Mouse (Mus musculus) yolk sac, embryonic 10.5 days (tissue): ENCODE measurements around the gene Tmprss13.

ENCODE experiments used
- DNase-seq: peaks from one replicate; pipeline ENCODE4 v3.0.0-alpha.2; 2017; ENCODE audit warnings: low spot score

The Tmprss13 gene

GRCm38 (mm10) chr9:45318855-45319254 lies at the start of gene Tmprss13:
Gene Tmprss13 (plus strand): TSS chr9:45319100.
- DNase-seq = no peak

GRCm38 (mm10) chr9:45272213-45272612 lies 46.7 kb upstream of the Tmprss13 start:
- no peak for DNase-seq

DNA sequence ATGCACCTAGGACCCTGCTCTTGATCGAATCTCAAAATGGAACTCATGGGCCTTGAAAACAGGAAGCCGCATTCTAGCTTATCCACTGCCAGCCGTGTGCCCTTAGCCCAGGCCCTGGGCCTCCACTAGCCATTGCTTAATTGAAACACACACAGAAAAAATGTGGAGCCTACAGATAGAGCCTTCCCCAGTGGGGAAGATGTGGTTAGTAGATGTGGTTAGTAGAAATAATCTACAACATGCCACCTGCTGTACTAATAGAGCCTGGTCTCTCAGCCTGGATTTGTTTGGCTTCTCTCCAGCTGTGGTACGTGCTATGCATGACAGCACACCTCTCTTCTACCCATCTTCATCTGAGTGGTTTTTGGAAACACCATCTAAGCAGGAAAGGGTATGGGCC lies 44.7 kb upstream of the Tmprss13 start:
- DNase-seq = no peak

- no peak for DNase-seq
These were observed 44.3 kb upstream of the Tmprss13 start for GRCm38 (mm10) chr9:45274635-45275034.

DNA sequence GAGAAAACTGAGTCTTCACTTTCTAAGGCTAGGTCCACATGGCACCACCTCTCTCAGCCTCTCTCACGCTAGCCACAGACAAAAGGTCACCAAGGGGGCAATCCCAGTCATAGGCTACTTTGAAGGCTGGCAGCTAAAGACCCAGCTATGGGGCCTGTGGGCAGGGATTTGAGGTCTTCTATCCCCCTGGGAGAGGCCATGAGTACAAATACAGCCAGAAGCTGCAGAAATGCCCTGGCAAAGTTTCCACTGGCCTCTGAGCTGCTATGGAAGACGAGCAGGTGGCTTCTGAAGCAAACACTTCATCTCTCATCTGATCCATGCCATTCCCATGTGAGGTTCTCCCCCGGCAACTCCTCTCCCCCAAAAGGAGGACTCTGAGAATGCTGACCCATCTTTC lies 38.8 kb upstream of the Tmprss13 start:
- no peak for DNase-seq

DNA sequence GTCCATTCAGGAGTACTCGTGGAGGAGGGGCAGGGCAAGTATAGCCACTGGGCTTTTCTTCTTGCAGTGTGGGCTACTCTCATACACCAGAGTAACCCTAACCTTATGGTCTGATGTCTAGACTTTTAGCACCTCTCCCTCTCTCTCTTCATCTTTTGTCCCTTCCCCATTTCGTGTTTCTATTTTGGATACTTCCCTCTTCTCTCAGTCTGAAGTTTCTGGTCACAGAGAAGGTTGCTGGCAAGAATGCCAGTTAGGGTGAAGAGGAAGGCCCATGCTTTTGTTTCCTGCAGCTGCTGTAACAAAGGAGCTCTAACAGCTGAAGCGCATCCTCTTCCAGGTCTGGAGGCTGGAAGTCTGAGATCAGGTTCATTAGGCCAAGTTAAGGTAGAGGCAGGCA lies 38.0 kb upstream of the Tmprss13 start:
- no peak for DNase-seq

DNA sequence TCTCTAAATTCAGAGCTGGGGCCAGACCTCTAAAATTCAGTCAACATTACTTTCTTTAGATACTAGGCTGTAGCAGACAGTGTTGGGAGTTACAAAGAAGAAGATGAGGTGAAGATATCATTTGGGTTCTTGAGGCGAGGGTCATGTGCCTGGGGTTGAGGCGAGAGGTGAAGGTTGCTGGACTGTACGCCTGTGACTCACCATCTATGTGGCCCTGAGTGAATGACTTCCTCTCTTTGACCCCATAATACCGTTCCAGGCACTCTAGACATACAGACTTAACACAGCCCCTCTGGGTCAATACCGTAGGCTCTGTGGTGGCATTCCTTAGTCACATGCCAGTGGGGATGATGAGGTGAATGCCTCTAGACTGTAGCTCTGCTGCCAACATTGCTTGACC lies 36.4 kb upstream of the Tmprss13 start:
- DNase-seq = no peak

DNA sequence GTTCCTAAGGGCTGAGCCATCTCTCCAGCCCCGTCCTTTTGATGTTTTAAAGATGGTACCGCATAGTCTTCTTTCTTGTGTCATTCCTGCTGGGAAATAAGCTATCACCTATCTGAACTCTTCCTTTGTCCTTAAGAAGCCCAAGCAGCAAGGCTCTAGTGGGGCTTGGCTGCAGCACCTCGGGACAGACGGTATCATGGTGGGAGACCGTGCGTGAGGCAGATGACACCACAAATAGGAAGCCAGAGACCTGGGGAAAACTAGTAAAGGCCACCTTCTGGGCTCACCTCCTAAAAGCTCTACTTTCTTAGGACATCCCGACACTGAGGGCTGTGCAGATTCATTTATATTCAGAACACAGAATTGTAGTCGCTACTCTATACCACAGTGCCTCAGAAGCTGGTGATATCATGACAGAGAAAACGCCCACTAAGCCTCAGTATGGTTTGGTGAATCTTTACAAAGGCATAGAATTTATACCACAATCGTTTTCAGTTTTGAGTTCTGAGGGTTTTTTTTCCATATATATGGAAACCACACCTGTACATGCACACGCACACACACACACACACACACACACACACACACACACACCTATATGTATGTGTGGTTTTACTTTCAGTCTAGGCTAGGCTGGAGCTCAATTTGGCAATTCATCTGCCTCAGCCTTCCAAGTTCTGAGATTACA lies 27.3 kb upstream of the Tmprss13 start:
- DNase-seq = no peak

- DNase-seq = peak; percentile 82
These were observed 24.5 kb upstream of the Tmprss13 start for GRCm38 (mm10) chr9:45294210-45295011.

GRCm38 (mm10) chr9:45299231-45300006 lies 19.5 kb upstream of the Tmprss13 start:
- no peak for DNase-seq

- peak; percentile 88 for DNase-seq
These were observed 18.3 kb upstream of the Tmprss13 start for GRCm38 (mm10) chr9:45300422-45301104.

DNA sequence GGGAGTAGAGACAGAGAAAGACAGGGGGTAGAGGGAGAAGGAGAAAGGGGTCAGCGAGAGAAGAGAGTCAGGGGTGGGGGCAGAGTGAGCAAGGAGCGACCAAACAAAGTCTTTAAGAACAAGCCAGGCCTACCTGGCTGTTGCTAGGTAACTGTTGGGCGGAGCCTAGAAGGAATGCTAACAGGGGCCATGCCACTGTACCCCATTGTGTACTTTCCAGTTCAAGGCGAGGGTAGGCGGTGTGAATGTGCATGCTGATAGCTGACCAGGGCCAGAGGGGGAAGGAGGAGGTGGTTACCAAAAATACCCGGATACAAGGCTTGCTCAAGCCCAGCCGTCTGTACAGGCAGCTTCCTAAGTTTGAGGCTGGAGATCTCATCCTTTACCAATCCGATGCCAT lies 17.1 kb upstream of the Tmprss13 start:
- DNase-seq = no peak

DNA sequence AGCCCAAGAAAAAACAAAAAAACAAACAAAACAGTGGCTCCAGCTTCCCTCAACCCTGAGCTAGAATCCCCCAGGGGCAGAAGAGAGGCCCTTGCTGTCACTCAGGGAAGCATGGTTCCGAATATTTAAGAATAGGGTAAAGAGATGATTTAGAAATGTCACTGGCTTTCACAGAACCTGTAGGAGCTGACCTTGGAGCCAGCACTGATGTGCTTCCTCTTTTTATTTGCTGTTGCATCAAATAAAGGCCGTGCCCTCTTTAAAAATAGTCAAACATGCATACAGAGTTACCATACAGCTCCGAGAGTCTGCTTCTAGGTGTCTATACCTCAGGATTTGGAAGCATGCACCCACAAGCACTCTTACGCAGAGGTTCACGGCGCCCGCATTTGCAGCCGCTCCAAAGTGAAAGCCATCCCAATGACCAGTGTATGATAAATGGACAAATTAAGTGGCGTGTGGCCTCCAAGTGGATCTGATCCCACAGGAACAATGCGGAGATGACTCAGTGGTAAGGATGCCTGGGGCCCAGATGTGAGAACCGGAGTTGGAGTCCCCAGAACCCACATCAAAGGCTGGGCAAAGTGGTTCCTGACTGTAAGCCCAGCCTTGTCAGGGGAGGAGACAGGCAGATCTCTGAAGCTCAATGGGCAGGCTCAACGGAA lies 12.0 kb upstream of the Tmprss13 start:
- no peak for DNase-seq

GRCm38 (mm10) chr9:45308521-45308920 lies 10.4 kb upstream of the Tmprss13 start:
- no peak for DNase-seq

- DNase-seq = no peak
These were observed 7.0 kb upstream of the Tmprss13 start for GRCm38 (mm10) chr9:45311858-45312257.

DNA sequence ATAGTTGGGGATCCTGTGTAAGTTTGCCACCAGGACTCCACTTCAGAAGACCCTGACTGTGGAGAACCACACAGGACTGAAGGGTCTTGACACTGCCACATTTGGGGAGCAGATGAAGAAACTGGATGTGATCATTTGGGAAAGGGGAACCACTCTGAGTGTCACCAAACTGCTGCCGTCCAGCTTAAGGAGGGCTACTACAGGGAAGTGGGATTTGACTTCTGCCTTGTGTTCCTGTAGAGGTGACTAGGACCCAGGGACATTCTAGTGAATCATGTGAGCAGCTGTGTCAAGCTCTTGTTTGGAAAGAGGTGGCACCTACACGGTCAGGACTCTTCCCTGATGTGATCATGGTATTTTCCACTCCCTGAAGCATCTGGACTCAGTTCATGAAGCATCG lies 5.0 kb upstream of the Tmprss13 start:
- no peak for DNase-seq

DNA sequence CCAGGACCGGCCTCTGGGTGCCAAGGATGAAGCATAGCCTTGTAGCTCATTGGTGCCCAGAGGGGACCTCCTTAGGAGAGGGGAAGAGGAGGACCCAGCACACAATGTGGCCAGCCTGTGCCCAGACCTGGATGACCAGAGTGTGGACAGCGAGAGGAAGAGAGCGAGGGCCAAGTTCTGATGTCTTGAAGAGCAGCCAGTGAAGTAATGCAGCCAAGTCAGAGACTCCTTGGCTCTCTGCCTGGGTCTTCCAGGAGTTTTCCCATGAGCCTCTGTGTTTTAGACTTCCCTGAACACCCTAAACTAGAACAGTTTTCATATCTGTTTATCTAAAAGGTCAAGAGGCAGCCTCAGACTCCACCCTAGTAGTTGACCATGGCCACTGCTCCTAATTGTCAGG lies 1.3 kb upstream of the Tmprss13 start:
- DNase-seq = no peak

DNA sequence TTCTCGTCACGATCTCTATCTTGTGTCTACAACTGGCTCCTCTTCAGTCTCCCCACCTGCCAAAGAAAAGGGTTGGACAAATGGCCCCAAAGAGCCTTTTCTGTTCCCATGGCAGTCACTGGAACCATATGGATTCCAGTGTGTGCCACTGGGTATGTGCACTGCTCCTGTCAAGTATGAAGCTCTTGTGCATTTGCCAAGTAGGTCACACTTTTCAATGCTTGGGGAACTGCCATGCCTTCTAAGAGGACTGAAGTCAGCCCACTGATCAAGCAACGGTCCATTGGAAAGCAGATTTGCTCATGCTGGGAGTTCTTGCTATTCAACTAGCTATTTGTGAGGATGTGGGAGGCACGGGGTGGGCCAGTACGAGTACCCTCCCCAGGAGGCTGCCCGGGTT lies 2.6 kb downstream of the Tmprss13 start:
- no peak for DNase-seq

DNA sequence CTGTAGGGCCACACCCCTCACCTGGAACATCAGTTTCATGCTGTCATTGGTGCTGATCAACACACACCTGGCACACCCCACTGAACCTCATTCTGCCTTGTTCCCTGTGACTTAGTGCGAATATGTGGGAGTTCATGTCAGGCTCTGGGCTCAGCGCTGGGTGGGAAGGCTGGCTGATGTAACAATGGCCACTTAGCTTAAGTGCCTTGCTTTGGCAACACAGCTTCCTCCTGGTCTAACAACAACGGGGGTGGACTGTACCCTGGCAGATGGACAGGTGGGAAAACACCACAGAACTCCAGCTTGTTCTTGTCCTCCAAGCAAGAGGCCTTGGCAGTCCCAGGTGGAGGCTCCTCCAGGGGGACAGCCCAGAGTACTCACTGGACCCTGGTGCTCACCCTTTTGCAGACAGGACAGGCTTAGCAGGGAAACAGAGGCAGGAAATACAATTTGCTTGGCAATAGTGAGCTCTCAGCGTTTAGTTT lies 3.1 kb downstream of the Tmprss13 start:
- no peak for DNase-seq

GRCm38 (mm10) chr9:45326390-45326789 lies 7.5 kb downstream of the Tmprss13 start:
- no peak for DNase-seq

- DNase-seq = no peak
These were observed 9.4 kb downstream of the Tmprss13 start for GRCm38 (mm10) chr9:45328263-45328662.

- no peak for DNase-seq
These were observed 10.7 kb downstream of the Tmprss13 start for GRCm38 (mm10) chr9:45329577-45329976.
